Mouse (Mus musculus) spleen, adult 2 months (tissue): ENCODE measurements around the gene Zbtb37. TPM values are rescaled to one million over a fixed set of nuclear protein-coding genes. Genes with fewer than 3 reads are reported as not detected.

Experiments
- DNase-seq, 2 experiments: peaks; one replicate each; pipeline versions ENCODE4 v3.0.0 to v3.0.0-alpha.2; 2012 to 2021; ENCODE audit warnings: low spot score in 2 of 2, low read depth in 1 of 2
- H3K27ac ChIP-seq: fragments of 200-500 bp; 2 replicates; pipeline ENCODE4 v1.5.1; 2012; ENCODE audit warnings: low read length, inconsistent platforms; ENCODE audit not compliant: insufficient read depth
- H3K27me3 ChIP-seq: fragments of 200-500 bp; 2 replicates; pipeline ENCODE4 v1.6.1; 2012; ENCODE audit warnings: mild to moderate bottlenecking, moderate library complexity, low read length, inconsistent platforms; ENCODE audit not compliant: control insufficient read depth, insufficient read depth
- H3K36me3 ChIP-seq: fragments of 200-500 bp; 2 replicates; pipeline ENCODE4 v1.6.1; 2012; ENCODE audit warnings: mild to moderate bottlenecking, low read length, inconsistent platforms; ENCODE audit not compliant: control insufficient read depth, insufficient read depth
- H3K4me1 ChIP-seq: fragments of 200-500 bp; 2 replicates; pipeline ENCODE4 v1.6.1; 2011; ENCODE audit warnings: inconsistent platforms; ENCODE audit not compliant: control insufficient read depth, insufficient read depth, insufficient read length
- H3K4me3 ChIP-seq: fragments of 200-500 bp; 2 replicates; pipeline ENCODE4 v1.5.1; 2011; ENCODE audit warnings: mild to moderate bottlenecking, inconsistent platforms; ENCODE audit not compliant: insufficient read depth, insufficient read length; ENCODE audit errors: extremely low read depth
- CTCF ChIP-seq: fragments of 200-500 bp; IDR thresholded peaks from 2 replicates; pipeline ENCODE4 v1.5.1; 2011; ENCODE audit warnings: mild to moderate bottlenecking, inconsistent platforms; ENCODE audit not compliant: insufficient read depth, insufficient read length, insufficient replicate concordance; ENCODE audit errors: extremely low read depth
- POLR2A ChIP-seq: fragments of 200-500 bp; IDR thresholded peaks from 2 replicates; pipeline ENCODE4 v1.6.1; 2011; ENCODE audit warnings: low read depth, low read length, inconsistent platforms
- WGBS: fragments of 180-500 bp; shearing (Covaris S2); methylation state at CpG from one replicate; pipeline ENCODE4 v1.1.7; 2018; 5-methylcytosine and 5-hydroxymethylcytosine counted together
- polyA plus RNA-seq: library from polyadenylated mRNA; depleted of rRNA; stranded (reverse); fragments of >200 nt; gene quantifications from 2 replicates; pipeline ENCODE4 v1.2.3, GENCODE M21; 2012

Zbtb37 gene
- polyA plus RNA-seq, 1 experiment, result 2.4 TPM

DNA sequence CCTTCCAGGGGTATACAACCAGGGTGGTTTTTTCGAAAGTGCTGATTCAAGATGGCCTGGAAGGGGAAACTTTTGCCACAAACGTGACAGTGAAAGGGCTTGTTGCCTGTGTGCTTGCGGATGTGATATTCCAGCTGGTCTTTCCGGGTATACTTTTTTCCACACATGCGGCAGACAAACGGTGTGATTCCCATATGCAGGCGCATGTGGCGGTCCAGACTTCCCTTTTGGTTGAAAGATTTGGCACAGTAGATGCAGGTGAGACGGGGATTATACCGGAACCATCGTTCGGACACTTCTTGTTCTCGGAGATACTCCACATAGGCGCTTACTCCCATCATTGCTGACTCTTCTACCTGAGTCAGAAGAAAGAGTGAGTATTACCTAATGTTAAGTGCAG lies 14.6 kb downstream of the Zbtb37 start:
- Histone ChIP-seq H3K27me3 (no peaks in the 10 kb centered on the region), H3K27ac (no peak overlapping the region), H3K36me3 (peaks cover 13% of the 10 kb centered on the region), H3K4me3 (no peak overlapping the region), H3K4me1 (no peaks in the 10 kb centered on the region; the same call in 1 of the 2 replicates)
- DNase-seq, result no peak
- TF ChIP-seq CTCF, result no peak
- whole genome bisulfite sequencing, result 95% methylated on average over 14 of the region's 14 CpGs

DNA sequence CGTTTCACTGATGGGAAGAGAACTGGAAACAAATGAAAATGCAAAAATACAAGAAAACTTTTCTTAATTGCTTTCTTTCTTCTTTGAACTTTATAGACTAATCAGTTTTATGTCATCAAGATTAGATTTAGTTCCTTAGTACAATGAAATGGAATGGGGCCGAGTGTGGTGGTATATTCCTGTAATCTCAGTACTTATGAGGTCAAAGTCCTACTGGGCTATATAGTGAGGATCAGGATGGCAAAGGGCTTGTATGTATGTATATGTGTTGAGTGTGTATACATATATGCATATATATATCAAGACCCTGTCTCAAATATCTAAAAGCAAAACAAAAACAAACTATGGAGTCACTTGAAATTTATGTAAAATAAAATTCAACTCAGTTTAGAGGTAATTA lies 18.3 kb downstream of the Zbtb37 start:
- Histone ChIP-seq H3K4me3 (no peak overlapping the region), H3K27me3 (no peaks in the 10 kb centered on the region), H3K4me1 (no peaks in the 10 kb centered on the region; the same call in 1 of the 2 replicates), H3K27ac (no peak overlapping the region), H3K36me3 (peaks cover 18% of the 10 kb centered on the region)
- DNase-seq, result no peak
- 86% methylated on average over 2 of the region's 2 CpGs for WGBS
- TF ChIP-seq CTCF (no peak), POLR2A (no peak)

DNA sequence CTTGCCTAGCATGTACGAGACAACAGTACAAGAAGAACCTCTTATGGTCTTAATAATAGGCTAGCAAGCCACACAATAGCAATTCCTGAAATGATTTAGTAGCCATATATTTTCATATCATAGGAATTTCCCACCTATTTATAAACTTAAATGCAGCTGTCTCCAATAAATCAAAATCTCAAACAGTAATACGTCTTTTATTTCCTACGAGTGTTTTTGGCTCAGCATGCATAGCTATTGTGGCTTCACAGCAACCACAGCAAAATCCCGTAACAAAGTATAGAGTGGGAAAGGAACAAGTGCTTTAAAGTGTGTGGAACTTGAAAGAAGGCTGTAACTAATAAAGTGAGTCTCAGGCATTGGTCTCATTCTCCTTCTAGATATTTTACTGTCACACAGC lies 24.2 kb downstream of the Zbtb37 start:
- Histone ChIP-seq H3K27ac (no peak overlapping the region), H3K27me3 (no peaks in the 10 kb centered on the region), H3K4me3 (no peak overlapping the region), H3K36me3 (peaks cover 5% of the 10 kb centered on the region), H3K4me1 (no peaks in the 10 kb centered on the region)
- DNase-seq, result no peak
- WGBS, result 89% methylated on average over 4 of the region's 4 CpGs
- no peak for TF ChIP-seq POLR2A
- TF ChIP-seq CTCF, result no peak

DNA sequence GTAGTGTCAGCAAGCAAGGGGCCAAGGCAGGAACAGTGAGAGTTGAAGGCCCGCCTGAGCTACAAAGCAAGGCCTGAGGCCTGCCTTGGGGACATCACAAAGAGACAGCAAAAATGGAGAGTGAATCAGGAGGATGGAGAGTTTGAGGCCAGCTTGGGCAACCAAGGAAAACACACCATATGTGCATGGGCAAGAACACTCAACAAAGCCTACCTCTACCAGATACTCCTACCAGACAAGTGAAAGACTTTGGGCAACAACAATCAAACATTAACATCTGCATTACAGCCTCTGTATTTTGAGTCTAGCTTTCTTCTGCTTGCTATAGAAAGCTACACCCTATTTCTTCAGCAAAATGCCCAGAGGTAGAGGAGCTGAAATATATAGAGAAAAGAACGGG lies 26.6 kb downstream of the Zbtb37 start:
- Histone ChIP-seq H3K36me3 (peaks cover 8% of the 10 kb centered on the region), H3K4me3 (no peak overlapping the region), H3K27me3 (no peaks in the 10 kb centered on the region), H3K27ac (no peak overlapping the region), H3K4me1 (no peaks in the 10 kb centered on the region)
- DNase-seq, result no peak
- TF ChIP-seq POLR2A, result no peak
- TF ChIP-seq CTCF, result no peak
- 89% methylated on average over 2 of the region's 2 CpGs for WGBS

DNA sequence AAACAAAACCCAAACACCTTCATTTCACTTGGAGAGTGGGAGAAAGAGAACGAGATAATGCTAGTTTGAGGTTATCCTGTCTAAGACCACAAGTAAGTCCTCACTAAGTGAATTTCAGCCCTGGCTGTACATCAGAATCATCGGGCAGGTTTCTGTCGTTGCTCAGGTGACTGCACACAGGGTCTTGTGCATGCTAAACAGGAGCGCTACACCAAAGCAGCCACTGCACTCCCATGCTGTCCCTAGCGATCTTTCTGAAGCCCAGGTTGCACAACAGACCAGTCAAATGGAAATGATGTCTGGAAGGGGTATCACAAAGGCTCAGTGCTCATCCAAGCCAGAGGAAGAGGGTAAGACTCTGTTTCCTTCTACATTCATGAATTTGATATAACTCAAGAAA lies 28.2 kb downstream of the Zbtb37 start:
- Histone ChIP-seq H3K27ac (no peak overlapping the region), H3K36me3 (peaks cover 7% of the 10 kb centered on the region), H3K4me1 (no peaks in the 10 kb centered on the region), H3K27me3 (no peaks in the 10 kb centered on the region), H3K4me3 (no peak overlapping the region)
- 86% methylated on average over 5 of the region's 5 CpGs for WGBS
- DNase-seq, result no peak
- TF ChIP-seq CTCF (no peak), POLR2A (no peak)

DNA sequence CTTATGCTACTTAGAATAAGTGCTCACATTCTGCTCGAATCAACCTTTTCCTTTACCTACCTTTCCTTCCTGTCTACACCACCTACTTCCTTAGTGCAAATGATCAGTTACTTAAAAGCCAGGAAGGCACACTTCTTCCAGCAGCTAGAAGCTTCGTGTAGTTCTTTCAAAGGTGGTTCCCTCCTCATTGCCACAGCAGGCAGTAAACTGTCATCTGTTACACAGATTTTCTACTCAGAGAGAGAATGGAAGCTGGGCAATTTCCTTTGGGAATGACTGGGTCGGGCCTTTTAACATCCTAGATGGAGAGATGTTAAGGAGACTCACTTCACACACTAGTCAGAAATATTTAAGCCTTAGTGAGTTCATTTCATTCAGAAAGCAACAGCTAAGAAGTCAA lies 29.1 kb downstream of the Zbtb37 start:
- DNase-seq, result no peak
- Histone ChIP-seq H3K4me3 (no peak overlapping the region), H3K36me3 (peaks cover 7% of the 10 kb centered on the region), H3K27me3 (no peaks in the 10 kb centered on the region), H3K4me1 (no peaks in the 10 kb centered on the region), H3K27ac (no peak overlapping the region)
- 50% methylated on average over 3 of the region's 3 CpGs for WGBS
- TF ChIP-seq CTCF (no peak), POLR2A (no peak)

DNA sequence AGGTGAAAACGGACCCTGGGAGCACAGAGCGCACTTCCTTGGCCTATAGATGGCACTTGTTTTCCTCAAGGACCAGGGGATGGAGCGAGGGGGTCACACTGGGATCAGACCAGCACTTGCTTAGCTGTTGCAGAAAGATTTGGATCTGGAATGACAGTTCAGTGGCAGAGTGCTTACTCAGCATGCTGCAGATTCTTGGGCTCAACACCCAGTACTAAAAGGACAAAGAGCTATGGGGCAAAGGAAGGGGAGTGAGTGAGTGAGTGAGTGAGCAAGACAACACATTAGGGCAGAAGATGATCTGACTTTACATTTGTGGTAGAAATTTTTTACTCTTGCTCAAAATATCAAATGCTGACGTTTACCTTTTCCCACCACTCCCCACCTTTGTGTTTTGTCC lies 29.7 kb downstream of the Zbtb37 start:
- H3K36me3 ChIP-seq, result peaks cover 7% of the 10 kb centered on the region
- no peaks in the 10 kb centered on the region for H3K27me3 ChIP-seq
- no peak for TF ChIP-seq CTCF
- TF ChIP-seq POLR2A, result no peak
- no peak for DNase-seq
- no peak overlapping the region for H3K27ac ChIP-seq
- 95% methylated on average over 4 of the region's 4 CpGs for WGBS
- H3K4me3 ChIP-seq, result no peak overlapping the region
- no peaks in the 10 kb centered on the region for H3K4me1 ChIP-seq
